Mouse (Mus musculus) adrenal gland, adult 2 months (tissue): ENCODE results near the gene Morc4. TPM values are rescaled to one million over a fixed set of nuclear protein-coding genes. Genes with fewer than 3 reads are reported as not detected.

Source experiments
- DNase-seq: peaks from one replicate; pipeline ENCODE4 v3.0.0; 2021
- polyA plus RNA-seq: library from polyadenylated mRNA; depleted of rRNA; stranded (reverse); fragments of >200 nt; gene quantifications from 2 replicates; pipeline ENCODE4 v1.2.3, GENCODE M21; 2012
- total RNA-seq, 2 experiments: library from RNA; stranded (reverse); gene quantifications; 2 replicates each; pipeline ENCODE4 v1.2.3; 2021

The Morc4 gene
- total and polyA plus RNA-seq, 3 experiments: 3.4 to 10.9 (median 6.6) TPM

GRCm38 (mm10) chrX:139807391-139807790 lies 64.1 kb downstream of the Morc4 start:
- DNase-seq: no peak

GRCm38 (mm10) chrX:139805918-139806317 lies 65.6 kb downstream of the Morc4 start:
- no peak for DNase-seq

GRCm38 (mm10) chrX:139803028-139803427 lies 68.4 kb downstream of the Morc4 start:
- DNase-seq: no peak

- no peak for DNase-seq
These were observed 71.0 kb downstream of the Morc4 start, which contains the start of gene Cldn2 for GRCm38 (mm10) chrX:139800406-139800878. Gene Cldn2, plus strand, starts transcription at chrX:139800828.

GRCm38 (mm10) chrX:139799953-139800352 lies 71.5 kb downstream of the Morc4 start:
- no peak for DNase-seq

GRCm38 (mm10) chrX:139797875-139798274 lies 73.6 kb downstream of the Morc4 start:
- DNase-seq: peak; percentile 22

GRCm38 (mm10) chrX:139796037-139796436 lies 75.4 kb downstream of the Morc4 start:
- DNase-seq: no peak

GRCm38 (mm10) chrX:139794072-139794845 lies 77.2 kb downstream of the Morc4 start:
- no peak for DNase-seq

GRCm38 (mm10) chrX:139785764-139786163 lies 85.7 kb downstream of the Morc4 start:
- no peak for DNase-seq

GRCm38 (mm10) chrX:139783045-139783422 lies 88.4 kb downstream of the Morc4 start:
- DNase-seq: peak; percentile 82

GRCm38 (mm10) chrX:139782278-139783044 lies 89.0 kb downstream of the Morc4 start, which contains the start of gene Ripply1:
Gene Ripply1, minus strand, starts transcription at chrX:139782353.
- no peak for DNase-seq

- no peak for DNase-seq
These were observed 89.9 kb downstream of the Morc4 start for GRCm38 (mm10) chrX:139781563-139781962.

GRCm38 (mm10) chrX:139780988-139781387 lies 90.5 kb downstream of the Morc4 start:
- no peak for DNase-seq

GRCm38 (mm10) chrX:139779401-139779800 lies 92.1 kb downstream of the Morc4 start:
- peak; percentile 24 for DNase-seq

GRCm38 (mm10) chrX:139778886-139779285 lies 92.6 kb downstream of the Morc4 start:
- DNase-seq: no peak

- DNase-seq: no peak
These were observed 94.1 kb downstream of the Morc4 start for GRCm38 (mm10) chrX:139777357-139777756.

- DNase-seq: peak; percentile 74
These were observed 96.3 kb downstream of the Morc4 start for GRCm38 (mm10) chrX:139775084-139775612.

GRCm38 (mm10) chrX:139774309-139775083 lies 97.0 kb downstream of the Morc4 start:
- peak; percentile 54 for DNase-seq
